Mouse (Mus musculus) thymus, adult 2 months (tissue): ENCODE results near the gene Endov. TPM values are rescaled to one million over a fixed set of nuclear protein-coding genes. Genes with fewer than 3 reads are reported as not detected.

ENCODE experiments used
- DNase-seq: peaks from one replicate; pipeline ENCODE4 v3.0.0; 2021
- H3K27ac ChIP-seq: fragments of 200-500 bp; 2 replicates; pipeline ENCODE4 v1.5.1; 2012; ENCODE audit warnings: low read length, control low read depth; ENCODE audit not compliant: control insufficient read depth, insufficient read depth
- H3K27me3 ChIP-seq: fragments of 200-500 bp; 2 replicates; pipeline ENCODE4 v1.6.1; 2012; ENCODE audit warnings: mild to moderate bottlenecking, low read length, moderate library complexity, mixed read lengths; ENCODE audit not compliant: control insufficient read depth, insufficient read depth
- H3K36me3 ChIP-seq: fragments of 200-500 bp; 2 replicates; pipeline ENCODE4 v1.6.1; 2012; ENCODE audit warnings: mild to moderate bottlenecking, low read length, moderate library complexity; ENCODE audit not compliant: control insufficient read depth, insufficient read depth
- H3K4me1 ChIP-seq: fragments of 200-500 bp; replicated peaks from 2 replicates; pipeline ENCODE4 v1.6.1; 2012; ENCODE audit warnings: low read length; ENCODE audit not compliant: control insufficient read depth, insufficient read depth
- H3K4me3 ChIP-seq: fragments of 200-500 bp; 2 replicates; pipeline ENCODE4 v1.5.1; 2012; ENCODE audit warnings: mild to moderate bottlenecking, low read length, control low read depth, moderate library complexity; ENCODE audit not compliant: control insufficient read depth, insufficient read depth
- CTCF ChIP-seq: fragments of 200-500 bp; IDR thresholded peaks from 2 replicates; pipeline ENCODE4 v1.5.1; 2012; ENCODE audit warnings: mild to moderate bottlenecking, control low read depth, low read length, moderate library complexity, borderline replicate concordance; ENCODE audit not compliant: control insufficient read depth, poor library complexity, insufficient read depth; ENCODE audit errors: extremely low read depth
- POLR2A ChIP-seq: fragments of 200-500 bp; IDR thresholded peaks from 2 replicates; pipeline ENCODE4 v1.6.1; 2012; ENCODE audit warnings: mild to moderate bottlenecking, low read length, control low read depth, moderate library complexity; ENCODE audit not compliant: control insufficient read depth, poor library complexity, insufficient read depth; ENCODE audit errors: extremely low read depth
- WGBS: fragments of 180-500 bp; shearing (Covaris S2); methylation state at CpG from one replicate; pipeline ENCODE4 v1.1.7; 2018; 5-methylcytosine and 5-hydroxymethylcytosine counted together
- polyA plus RNA-seq: library from polyadenylated mRNA; depleted of rRNA; stranded (reverse); fragments of >200 nt; gene quantifications from 2 replicates; pipeline ENCODE4 v1.2.3, GENCODE M21; 2012

The Endov gene
- polyA plus RNA-seq, 1 experiment, result 31.1 TPM

DNA sequence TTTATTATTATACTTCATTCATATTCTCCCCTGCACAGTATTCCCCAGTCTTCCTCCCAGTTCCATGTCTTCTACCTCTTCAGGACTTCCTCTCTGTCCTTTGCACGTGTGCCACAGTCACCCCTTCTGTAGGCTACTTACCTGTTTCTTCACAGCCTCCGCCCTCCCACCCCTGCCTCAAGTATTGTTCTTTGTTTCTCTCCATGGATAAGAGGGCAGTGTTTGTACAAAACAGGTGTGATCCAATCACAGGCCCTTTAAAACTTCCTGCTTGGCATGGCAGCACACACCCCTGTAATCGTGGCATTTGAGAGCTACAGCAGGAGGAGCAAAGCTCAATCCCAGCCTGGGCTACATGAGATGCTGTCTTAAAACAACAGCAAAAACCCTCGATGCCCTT is 2.4 kb downstream of the Endov start:
- 88% methylated on average over 4 of the region's 4 CpGs for WGBS
- TF ChIP-seq POLR2A (no peak), CTCF (no peak)

DNA sequence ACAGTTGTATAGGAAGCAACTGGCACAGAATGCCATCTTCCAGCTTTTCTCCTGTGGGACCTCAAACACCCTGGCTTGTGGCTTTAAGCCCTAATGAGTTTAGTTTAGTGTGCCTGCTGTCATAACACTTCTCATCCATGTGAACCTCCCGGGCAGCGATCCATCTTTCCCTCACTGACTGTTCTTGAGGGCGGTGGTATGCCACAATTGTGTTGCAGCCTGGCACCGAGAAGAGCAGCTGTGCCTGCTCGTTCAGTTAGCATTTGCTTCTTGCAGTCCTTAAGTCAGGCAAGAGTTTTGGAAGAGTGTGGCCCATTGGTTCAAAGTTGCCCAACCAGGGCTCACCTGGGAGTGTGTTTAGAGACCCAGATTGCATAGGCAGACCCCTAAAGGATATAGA is 5.0 kb downstream of the Endov start:
- DNase-seq, result no peak
- no peaks in the 10 kb centered on the region for H3K36me3 ChIP-seq
- H3K4me1 ChIP-seq, result peaks cover 7% of the 10 kb centered on the region
- no peak for TF ChIP-seq CTCF
- TF ChIP-seq POLR2A, result no peak
- no peak overlapping the region for H3K27ac ChIP-seq
- no peaks in the 10 kb centered on the region for H3K27me3 ChIP-seq
- WGBS, result 96% methylated on average over 5 of the region's 5 CpGs
- no peak overlapping the region for H3K4me3 ChIP-seq

More for the DNA sequence above, 2.4 kb downstream of the Endov start:
- H3K36me3 ChIP-seq, result no peaks in the 10 kb centered on the region
- no peak overlapping the region for H3K27ac ChIP-seq
- H3K27me3 ChIP-seq, result no peaks in the 10 kb centered on the region
- no peak for DNase-seq
- peaks cover 7% of the 10 kb centered on the region for H3K4me1 ChIP-seq
- H3K4me3 ChIP-seq, result no peak overlapping the region

DNA sequence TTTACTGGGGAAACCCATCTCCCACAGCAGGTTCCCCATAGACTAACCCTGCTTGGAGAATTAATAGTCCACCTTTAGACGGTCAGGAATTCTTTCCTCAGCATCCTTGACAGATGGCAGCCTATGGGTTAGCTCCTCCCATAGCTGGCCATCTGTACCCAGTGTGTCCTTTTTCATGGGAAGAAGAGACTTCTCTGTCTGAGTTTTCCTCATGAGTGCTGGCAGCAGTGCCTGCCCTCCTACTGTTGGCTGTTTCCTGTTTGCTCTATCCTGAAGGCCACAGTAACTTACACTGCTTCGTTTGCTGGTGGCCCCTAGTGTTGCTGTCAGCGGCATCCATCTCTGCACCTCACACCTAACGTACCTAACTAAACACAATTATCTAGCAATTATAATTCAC is 6.3 kb downstream of the Endov start:
- TF ChIP-seq POLR2A, result no peak
- TF ChIP-seq CTCF, result no peak
- Histone ChIP-seq H3K36me3 (peaks cover 3% of the 10 kb centered on the region; the same call in 1 of the 2 replicates), H3K27ac (no peak overlapping the region), H3K4me1 (0 out of 2 replicates have a peak, but pooled peaks cover 5% of the 10 kb centered on the region), H3K27me3 (no peaks in the 10 kb centered on the region), H3K4me3 (no peak overlapping the region)
- DNase-seq, result no peak
- whole genome bisulfite sequencing, result 89% methylated on average over 4 of the region's 4 CpGs

DNA sequence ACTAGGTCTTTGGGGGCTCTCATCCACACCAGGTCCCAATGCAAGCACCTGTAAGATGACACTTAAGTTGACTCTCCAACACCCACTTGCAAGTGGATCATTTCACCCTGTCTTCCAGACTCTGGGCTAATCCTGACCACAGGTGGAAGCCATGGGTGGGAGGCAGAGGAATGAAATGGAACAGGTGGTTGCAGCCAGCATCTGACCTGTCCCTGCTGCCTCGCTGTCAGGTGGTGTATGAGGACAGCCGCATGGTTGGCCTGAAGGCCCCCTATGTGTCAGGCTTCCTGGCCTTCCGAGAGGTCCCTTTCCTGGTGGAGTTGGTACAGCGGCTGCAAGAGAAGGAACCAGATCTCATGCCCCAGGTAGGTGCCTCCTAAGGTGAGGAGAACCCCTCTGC is 8.2 kb downstream of the Endov start:
- Histone ChIP-seq H3K36me3 (peaks cover 5% of the 10 kb centered on the region), H3K27me3 (no peaks in the 10 kb centered on the region), H3K4me1 (no peaks in the 10 kb centered on the region), H3K27ac (no peak overlapping the region), H3K4me3 (no peak overlapping the region)
- WGBS, result 98% methylated on average over 4 of the region's 4 CpGs
- DNase-seq, result no peak
- TF ChIP-seq CTCF (no peak), POLR2A (no peak)

DNA sequence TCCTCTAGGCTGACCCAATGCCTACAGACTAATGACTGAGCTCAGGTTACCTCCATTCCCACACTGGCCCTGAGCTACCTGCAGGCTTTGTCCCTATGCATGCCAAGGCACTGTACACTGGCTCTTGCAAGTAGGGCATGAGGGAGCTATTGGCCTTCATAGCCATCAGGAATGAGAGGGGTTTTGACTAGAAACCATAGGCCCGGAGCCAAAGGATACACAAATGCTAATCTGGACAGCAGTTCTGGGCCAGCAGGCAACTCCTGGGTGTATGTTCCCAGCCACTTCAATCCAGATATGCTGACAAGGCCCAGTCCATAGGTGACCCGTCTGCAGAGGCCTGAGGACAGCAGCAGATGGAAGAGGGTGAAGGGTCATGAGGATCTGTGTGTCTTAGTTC is 8.9 kb downstream of the Endov start:
- Histone ChIP-seq H3K36me3 (peaks cover 10% of the 10 kb centered on the region), H3K4me1 (no peaks in the 10 kb centered on the region), H3K27ac (no peak overlapping the region), H3K27me3 (no peaks in the 10 kb centered on the region), H3K4me3 (no peak overlapping the region)
- TF ChIP-seq CTCF (no peak), POLR2A (no peak)
- WGBS, result 93% methylated on average over 2 of the region's 2 CpGs
- DNase-seq, result no peak

DNA sequence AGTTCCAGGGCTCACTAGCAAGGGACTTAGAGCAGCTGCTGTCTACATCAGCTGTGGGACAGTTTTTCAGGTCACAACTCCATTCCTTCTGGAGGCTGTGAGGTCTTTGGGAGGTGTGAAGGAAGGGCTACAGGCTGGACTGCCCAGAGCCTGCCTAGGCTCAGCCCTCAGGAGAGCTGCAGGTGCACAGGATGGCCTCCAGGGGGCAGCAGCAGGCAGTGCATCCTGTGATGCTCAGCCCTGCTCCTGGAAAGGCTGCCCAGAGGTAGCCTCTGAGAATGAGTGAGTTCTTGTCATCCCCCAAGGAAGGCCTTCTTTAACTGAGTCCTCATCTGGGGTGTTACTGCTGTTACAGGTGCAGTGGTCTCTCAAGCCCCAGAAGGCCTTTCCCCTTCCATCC is 12.5 kb downstream of the Endov start:
- Histone ChIP-seq H3K4me3 (no peak overlapping the region), H3K27ac (no peak overlapping the region), H3K36me3 (peaks cover 16% of the 10 kb centered on the region), H3K4me1 (no peaks in the 10 kb centered on the region), H3K27me3 (no peaks in the 10 kb centered on the region)
- TF ChIP-seq POLR2A (no peak), CTCF (peak; percentile 97)
- peak; percentile 63 for DNase-seq

DNA sequence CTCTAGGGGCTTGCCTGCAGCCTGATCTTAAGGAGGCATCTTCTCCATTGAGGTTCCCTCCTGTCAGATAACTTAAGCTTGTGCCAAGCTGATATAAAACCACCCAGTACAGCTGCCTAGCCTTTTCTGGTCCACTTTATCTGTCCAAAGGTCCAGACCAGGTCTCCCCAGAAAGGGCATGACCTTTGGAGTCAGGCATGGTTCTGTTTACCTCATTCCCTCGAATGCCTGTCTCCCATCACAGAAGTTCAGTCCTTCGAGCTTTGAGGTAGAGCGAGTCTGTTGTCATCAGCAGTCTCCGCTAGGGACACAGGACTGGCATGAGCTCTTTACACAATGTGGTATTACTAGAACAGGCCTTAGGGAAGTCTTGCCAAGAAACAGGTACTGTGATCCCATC is 15.2 kb downstream of the Endov start:
- peaks cover 16% of the 10 kb centered on the region for H3K36me3 ChIP-seq
- H3K27ac ChIP-seq, result no peak overlapping the region
- 99% methylated on average over 4 of the region's 4 CpGs for WGBS

More for the DNA sequence above, 15.2 kb downstream of the Endov start:
- H3K4me3 ChIP-seq, result no peak overlapping the region
- no peaks in the 10 kb centered on the region for H3K4me1 ChIP-seq
- DNase-seq, result no peak
- TF ChIP-seq CTCF (no peak), POLR2A (no peak)
- H3K27me3 ChIP-seq, result no peaks in the 10 kb centered on the region
